Mouse (Mus musculus) forelimb bud, embryonic 11.5 days (tissue): ENCODE measurements around the gene Kpna1.
"Not testable (repeated sequence)": the region's sequence is repeated elsewhere in the genome, so short reads cannot be mapped to it uniquely, and the experiment has no call there.

Experiments used
- DNase-seq: peaks from one replicate; pipeline ENCODE4 v3.0.0-alpha.2; 2012; ENCODE audit warnings: low read depth, low spot score

The Kpna1 gene

GRCm38 (mm10) chr16:35978450-35978849 is at the start of gene Kpna1:
Gene Kpna1 (plus strand): TSS chr16:35978750.
- DNase-seq: not testable (repeated sequence)

GRCm38 (mm10) chr16:35932179-35933055 is 46.1 kb upstream of the Kpna1 start:
- DNase-seq: no peak

DNA sequence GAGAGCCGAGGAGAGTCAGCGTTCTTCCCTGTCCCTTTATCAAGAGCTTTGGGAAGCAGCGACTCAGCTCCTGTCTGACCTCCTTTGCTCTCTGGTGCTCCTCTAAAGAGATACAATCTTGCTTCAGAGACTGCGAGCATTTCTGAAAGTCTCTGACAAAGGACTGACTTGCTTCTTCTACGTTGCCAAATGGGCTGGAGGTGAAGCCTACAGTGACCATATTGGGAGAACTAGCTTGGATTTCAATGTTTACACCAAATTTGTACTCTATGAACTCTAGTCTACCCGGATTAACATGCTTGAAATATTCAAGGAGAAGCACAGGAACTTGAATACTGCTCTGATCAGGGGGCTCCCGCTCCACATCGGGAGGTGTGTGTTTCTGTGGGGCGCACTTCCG is 45.4 kb upstream of the Kpna1 start:
- DNase-seq: no peak

- peak; percentile 28 for DNase-seq
Observed at GRCm38 (mm10) chr16:35938211-35939151, 40.1 kb upstream of the Kpna1 start, which contains the start of the genes Parp9 and Dtx3l. Gene Parp9 (plus strand): TSS chr16:35938470. Gene Dtx3l (minus strand): TSS chr16:35939151.

DNA sequence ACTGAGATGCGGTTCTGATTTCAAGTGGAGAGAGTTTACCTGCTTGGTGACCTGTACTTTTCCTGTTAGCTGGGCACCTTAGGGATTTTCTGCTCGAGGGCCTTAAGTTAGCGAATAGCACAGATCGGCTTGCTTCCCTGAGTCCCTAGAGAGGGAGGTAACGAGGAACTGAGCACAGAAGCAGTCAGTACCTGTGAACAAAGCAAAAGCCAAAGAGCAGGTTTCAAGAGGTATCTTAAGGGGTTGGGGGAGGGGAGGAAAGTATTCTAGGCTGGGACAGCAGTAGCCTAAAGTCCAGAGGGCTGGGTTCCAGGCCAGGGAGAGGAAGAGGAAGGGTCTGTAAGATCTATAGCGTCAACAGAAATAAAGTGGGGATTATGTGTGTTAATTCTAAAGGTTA is 39.3 kb upstream of the Kpna1 start:
- DNase-seq: no peak

DNA sequence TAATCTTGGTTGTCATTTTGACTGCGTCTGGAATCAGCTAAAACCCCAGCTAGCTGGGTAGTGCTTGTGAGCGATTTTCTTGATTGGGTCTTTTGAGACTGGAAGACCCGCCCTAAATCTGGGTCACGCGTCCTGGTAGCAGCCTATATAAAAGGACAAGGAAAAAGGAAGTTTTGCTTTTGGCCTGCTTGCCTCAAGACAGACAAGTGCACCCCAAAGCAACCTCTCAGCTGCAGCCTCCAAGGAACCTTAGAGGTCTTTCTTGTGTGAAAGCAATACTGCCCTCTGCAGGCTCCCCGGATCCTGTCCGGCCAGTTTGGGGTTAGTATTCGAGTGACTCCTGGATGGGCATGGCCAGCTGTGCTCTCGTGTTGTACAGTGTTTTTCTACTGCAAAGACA is 38.9 kb upstream of the Kpna1 start:
- DNase-seq: peak; percentile 63

- DNase-seq: no peak
Observed at GRCm38 (mm10) chr16:35941382-35941781, 37.2 kb upstream of the Kpna1 start.

- no peak for DNase-seq
Observed at GRCm38 (mm10) chr16:35949264-35949663, 29.3 kb upstream of the Kpna1 start.

DNA sequence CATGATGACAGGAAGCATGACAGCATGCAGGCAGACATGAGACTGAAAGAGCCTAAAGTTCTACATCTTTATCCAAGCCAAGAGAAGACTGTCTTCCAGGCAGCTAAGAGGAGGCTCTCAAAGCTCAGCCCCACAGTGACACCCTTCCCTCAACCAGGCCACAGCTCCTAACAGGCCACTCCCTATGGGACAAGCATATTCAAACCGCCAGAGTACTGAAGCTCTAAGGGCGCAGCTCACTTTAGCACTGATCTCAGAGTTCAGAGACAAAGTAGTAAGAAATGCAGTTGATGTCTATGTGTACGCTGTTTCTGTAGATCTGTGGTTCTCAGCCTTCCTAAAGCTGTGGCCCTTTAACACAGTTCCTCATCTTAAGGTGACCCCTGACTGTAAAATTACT is 27.3 kb upstream of the Kpna1 start:
- DNase-seq: no peak

- DNase-seq: no peak
Observed at GRCm38 (mm10) chr16:35952628-35953130, 25.9 kb upstream of the Kpna1 start.

- DNase-seq: not testable (repeated sequence)
Observed at GRCm38 (mm10) chr16:35965991-35966390, 12.6 kb upstream of the Kpna1 start.

- DNase-seq: no peak
Observed at GRCm38 (mm10) chr16:35966411-35967115, 12.0 kb upstream of the Kpna1 start.

- DNase-seq: no peak
Observed at GRCm38 (mm10) chr16:35967319-35967718, 11.2 kb upstream of the Kpna1 start.

- no peak for DNase-seq
Observed at GRCm38 (mm10) chr16:35968149-35968548, 10.4 kb upstream of the Kpna1 start.

GRCm38 (mm10) chr16:35974021-35974420 is 4.5 kb upstream of the Kpna1 start:
- DNase-seq: no peak

DNA sequence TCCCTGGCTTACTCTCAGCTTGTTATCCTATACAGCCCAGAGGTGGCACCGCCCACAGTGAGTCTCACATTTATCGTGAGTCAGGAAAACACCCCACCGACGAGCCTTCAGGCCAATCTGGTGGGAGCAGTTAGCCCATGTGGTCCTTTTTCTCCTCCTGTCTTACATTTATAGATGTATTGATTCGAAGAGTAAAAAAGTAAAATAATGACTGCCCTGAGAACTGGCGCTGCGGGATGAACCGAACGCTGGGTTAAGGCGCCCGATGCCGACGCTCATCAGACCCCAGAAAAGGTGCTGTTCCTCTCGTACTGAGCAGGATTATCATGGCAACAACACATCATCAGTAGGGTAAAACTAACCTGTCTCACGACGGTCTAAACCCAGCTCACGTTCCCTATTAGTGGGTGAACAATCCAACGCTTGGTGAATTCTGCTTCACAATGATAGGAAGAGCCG is 2.8 kb downstream of the Kpna1 start:
- peak; percentile 100 for DNase-seq

GRCm38 (mm10) chr16:35982506-35982901 is 4.0 kb downstream of the Kpna1 start:
- DNase-seq: peak; percentile 2

DNA sequence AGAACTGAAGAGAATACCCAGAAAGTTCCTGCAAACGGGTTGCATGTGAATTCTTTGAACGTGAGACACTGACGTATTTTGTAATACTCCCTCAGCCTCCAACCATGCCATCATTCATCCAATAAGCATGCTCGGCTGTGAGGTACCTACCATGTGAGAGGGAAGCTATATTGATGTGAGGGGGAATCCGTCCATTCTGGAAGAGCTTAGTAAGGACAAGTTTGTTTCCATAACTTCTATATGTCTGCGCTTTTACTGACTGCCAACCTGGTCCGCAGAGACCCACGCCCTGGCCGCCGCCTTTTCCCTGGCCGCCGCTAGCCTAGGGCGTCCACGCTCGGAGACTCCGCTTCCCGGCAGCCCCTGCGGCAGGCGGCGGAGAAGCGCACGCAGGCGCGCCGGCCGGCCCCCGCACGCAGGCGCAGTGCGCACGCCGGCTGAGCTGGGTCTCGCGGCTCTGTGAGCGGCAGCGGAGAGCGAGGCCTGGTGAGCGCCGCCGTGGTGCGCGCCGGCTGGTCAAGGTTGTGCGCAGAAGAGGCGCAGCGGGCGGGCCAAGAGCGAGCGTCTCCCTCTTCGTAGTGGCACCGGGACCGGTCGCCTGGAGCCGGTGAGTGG is 4.5 kb downstream of the Kpna1 start:
- peak; percentile 93 for DNase-seq

- peak; percentile 44 for DNase-seq
Observed at GRCm38 (mm10) chr16:35983517-35984101, 5.1 kb downstream of the Kpna1 start.

- DNase-seq: no peak
Observed at GRCm38 (mm10) chr16:35984471-35984870, 5.9 kb downstream of the Kpna1 start.
